Mouse (Mus musculus) CD4-positive, CD25-positive, alpha-beta regulatory T cell, adult 2 months (primary cell): ENCODE results near the gene Galt.
"Not testable (repeated sequence)": the region's sequence is repeated elsewhere in the genome, so short reads cannot be mapped to it uniquely, and the experiment has no call there.

Source experiments
- DNase-seq: peaks from one replicate; pipeline ENCODE4 v3.0.0-alpha.2; 2012; ENCODE audit warnings: low read depth, low spot score

Gene Galt

DNA sequence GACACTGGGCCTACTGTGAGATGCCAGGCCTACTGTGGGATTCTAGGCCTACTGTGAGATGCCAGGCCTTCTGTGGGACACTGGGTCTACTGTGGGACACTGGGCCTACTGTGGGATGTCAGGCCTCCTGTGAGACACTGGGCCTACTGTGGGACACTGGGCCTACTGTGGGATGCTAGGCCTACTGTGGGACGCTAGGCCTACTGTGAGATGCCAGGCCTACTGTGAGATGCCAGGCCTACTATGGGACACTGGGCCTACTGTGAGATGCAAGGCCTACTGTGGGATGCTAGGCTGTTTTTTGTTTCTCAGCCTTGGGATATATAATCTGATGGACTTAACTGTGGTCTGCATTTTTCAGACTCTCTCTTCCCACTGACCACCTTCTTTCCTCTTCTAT is 20.8 kb downstream of the Galt start:
- DNase-seq, result not testable (repeated sequence)

DNA sequence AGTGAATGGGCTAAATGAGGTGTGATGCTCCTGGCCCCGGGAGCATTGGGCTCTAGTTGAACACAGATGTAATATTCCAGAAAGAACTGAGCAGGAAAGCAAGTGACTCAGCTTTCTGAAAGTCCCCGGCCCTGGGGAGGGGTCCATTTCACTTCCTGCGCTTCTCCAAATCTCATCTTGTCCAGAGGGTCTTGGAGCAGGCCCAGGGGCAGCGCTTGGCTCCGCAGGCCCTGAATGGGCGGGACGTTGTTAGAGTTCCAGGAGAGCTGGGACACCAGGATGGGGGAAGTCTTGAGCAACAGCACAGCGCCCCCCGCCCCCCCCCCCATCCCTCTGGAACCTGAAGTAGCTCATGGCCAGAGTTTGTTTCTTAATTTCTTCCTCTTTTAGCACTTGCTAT is 26.2 kb downstream of the Galt start:
- DNase-seq, result not testable (repeated sequence)

DNA sequence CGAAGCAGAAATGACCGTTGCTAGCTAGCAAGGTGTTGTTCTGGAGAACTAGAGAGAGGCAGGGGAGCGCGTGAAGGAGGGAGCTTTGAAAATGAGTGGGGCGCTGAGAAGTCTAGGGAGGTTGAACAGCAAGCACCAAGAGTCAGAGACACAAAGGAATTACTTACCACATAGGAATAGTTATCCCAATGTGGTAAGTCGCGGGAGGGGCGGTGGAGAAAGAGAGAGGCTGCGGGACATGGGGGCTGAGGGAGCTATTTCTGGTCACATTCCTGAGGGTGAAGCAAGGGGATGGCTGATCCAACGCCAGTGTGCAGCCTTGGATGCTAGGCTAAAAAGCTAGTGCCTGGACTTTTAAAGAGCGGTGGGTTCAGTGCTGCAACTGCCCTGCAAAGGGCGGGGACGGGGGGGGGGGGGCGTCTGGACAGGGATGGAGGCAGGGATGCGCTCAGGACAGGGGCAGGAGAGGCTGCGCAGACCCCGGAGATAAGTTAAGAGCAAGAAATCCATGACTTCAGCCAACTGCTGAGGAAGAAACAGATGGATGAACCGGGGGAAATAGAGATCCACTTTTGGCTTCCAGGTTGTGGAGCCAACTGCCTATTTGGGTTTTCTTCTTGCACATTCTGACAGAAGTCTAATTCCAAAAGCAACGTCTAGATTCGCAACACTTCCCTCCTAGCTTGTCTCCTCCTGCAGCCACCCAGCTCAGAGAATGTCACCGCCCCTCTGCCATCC is 26.9 kb downstream of the Galt start:
- DNase-seq, result not testable (repeated sequence)

DNA sequence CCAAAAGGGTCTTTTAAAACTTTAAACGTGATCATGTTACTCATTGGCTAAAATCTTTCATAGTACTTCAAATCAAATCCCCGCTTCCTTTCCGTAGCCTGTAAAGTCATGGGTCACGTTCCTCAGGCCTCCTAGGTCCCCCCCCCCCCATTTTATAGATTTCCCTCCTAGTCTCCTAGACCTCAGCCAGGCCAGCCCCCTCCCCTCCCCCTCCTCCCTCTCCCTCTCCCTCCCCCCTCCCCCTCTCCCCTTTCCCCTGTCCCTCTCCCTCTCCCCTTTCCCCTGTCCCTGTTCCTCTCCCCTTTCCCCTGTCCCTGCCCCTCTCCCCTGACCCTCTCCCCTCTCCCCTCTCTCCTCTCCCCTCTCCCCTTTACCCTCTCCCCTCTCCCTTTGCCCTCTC is 27.7 kb downstream of the Galt start:
- DNase-seq, result not testable (repeated sequence)

DNA sequence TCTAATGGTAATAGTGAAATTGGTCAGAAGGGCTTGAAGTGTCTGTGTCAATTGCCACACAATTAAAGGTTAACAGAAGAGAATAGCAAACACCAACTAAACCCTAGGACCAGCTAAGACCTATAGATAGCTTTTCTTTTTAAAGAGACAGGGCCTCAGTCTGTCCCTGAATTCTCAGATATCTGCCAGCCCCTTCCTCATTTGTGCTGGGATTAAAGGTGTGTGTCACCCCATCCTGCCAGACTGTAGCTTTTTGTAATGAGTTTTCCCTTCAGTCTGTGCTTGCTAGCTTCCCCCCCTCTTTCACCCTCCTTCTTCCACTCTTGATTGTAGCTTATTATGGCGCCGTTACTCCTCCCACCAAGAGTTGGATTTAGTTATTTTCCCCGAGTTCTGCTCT is 28.2 kb downstream of the Galt start:
- not testable (repeated sequence) for DNase-seq
